Mouse (Mus musculus) ES-Bruce4 (cell line): ENCODE results near the gene Olfr1442.

Experiments used
- CTCF ChIP-seq: IDR thresholded peaks from one replicate; pipeline ENCODE4 v1.8.1; 2011; ENCODE audit warnings: low read depth, low read length
- EP300 ChIP-seq: IDR thresholded peaks from 2 replicates; pipeline ENCODE4 v1.6.1; 2011; ENCODE audit warnings: low read depth, low read length; ENCODE audit not compliant: insufficient read depth
- POLR2A ChIP-seq: IDR thresholded peaks from one replicate; pipeline ENCODE4 v1.8.1; 2011; ENCODE audit warnings: low read length; ENCODE audit not compliant: insufficient read depth

- no peak for TF ChIP-seq CTCF
- TF ChIP-seq POLR2A: no peak
- no peak for TF ChIP-seq EP300
Observed at GRCm38 (mm10) chr19:12720463-12720862, 50.2 kb downstream of the Olfr1442 start.
